1 mouse cellular context compared by ENCODE assay signal in genomic region chrX:106194361-106194760, GRCm38 (mm10). TPM values are rescaled to one million over a fixed set of nuclear protein-coding genes. Genes with fewer than 3 reads are reported as not detected.
"Had no signal": no experiment of that assay in that cellular context is flagged by ENCODE, and none has a peak within 500 bp of the region (broad histone marks: within the 10 kb centered on the region; RNA-seq: fewer than 3 reads in every experiment).

No protein-coding gene starts in this region.

RNA-seq across cellular contexts. Expression of gene Tlr13, which starts 51.4 kb away (rescaled TPM):
- polyA plus RNA-seq: myocyte had no signal
